Mouse (Mus musculus) liver, postnatal 0 days (tissue): ENCODE results near the gene Plagl2. TPM values are rescaled to one million over a fixed set of nuclear protein-coding genes. Genes with fewer than 3 reads are reported as not detected.

Experiments used
- ATAC-seq: fragments of 200-750 bp; cut with Nextera tagmentation; 2 replicates; pipeline ENCODE4 v1.8.0; 2017; ENCODE audit warnings: mild to moderate bottlenecking, moderate library complexity
- DNase-seq: peaks from one replicate; pipeline ENCODE4 v3.0.0-alpha.2; 2016
- H3K27ac ChIP-seq: fragments of 300-500 bp; sonication (generic); 2 replicates; pipeline ENCODE4 v1.5.1; 2014; ENCODE audit warnings: antibody characterized with exemption, moderate library complexity, mild to moderate bottlenecking, low read depth
- H3K27me3 ChIP-seq: fragments of 300-500 bp; sonication (generic); 2 replicates; pipeline ENCODE4 v1.6.1; 2014; ENCODE audit warnings: low read length, control low read depth, mixed read lengths; ENCODE audit not compliant: insufficient read depth
- H3K36me3 ChIP-seq: fragments of 300-500 bp; sonication (generic); replicated peaks from 2 replicates; pipeline ENCODE4 v1.6.1; 2014; ENCODE audit warnings: mild to moderate bottlenecking, control low read depth, low read length, moderate library complexity, mixed read lengths; ENCODE audit not compliant: insufficient read depth
- H3K4me1 ChIP-seq: fragments of 300-500 bp; sonication (generic); 2 replicates; pipeline ENCODE4 v1.6.1; 2014; ENCODE audit warnings: antibody characterized with exemption, mild to moderate bottlenecking, control low read depth; ENCODE audit not compliant: insufficient read depth
- H3K4me2 ChIP-seq: fragments of 300-500 bp; sonication (generic); 2 replicates; pipeline ENCODE4 v1.6.1; 2014; ENCODE audit warnings: low read depth, mild to moderate bottlenecking, low read length, moderate library complexity, mixed read lengths
- H3K4me3 ChIP-seq: fragments of 300-500 bp; sonication (generic); 2 replicates; pipeline ENCODE4 v1.5.1; 2014; ENCODE audit warnings: low read depth, low read length
- H3K9ac ChIP-seq: fragments of 300-500 bp; sonication (generic); replicated peaks from 2 replicates; pipeline ENCODE4 v1.6.1; 2014; ENCODE audit warnings: mild to moderate bottlenecking, moderate library complexity
- H3K9me3 ChIP-seq: fragments of 300-500 bp; sonication (generic); 2 replicates; pipeline ENCODE4 v1.6.1; 2016; ENCODE audit warnings: mild to moderate bottlenecking, control low read depth, low read length, mixed read lengths
- CTCF ChIP-seq: sonication (generic); IDR thresholded peaks from 2 replicates; pipeline ENCODE4 v1.5.1; 2016; ENCODE audit warnings: antibody characterized with exemption, low read depth
- EP300 ChIP-seq: IDR thresholded peaks from 2 replicates; pipeline ENCODE4 v1.6.1; 2016; ENCODE audit warnings: antibody characterized with exemption, low read depth, mild to moderate bottlenecking
- WGBS: fragments of 180-500 bp; shearing (Covaris S2); extraction: QIAGEN DNeasy Blood & Tissue Kit; methylation state at CpG from one replicate; pipeline ENCODE4 v1.1.7; 2014; ENCODE audit not compliant: insufficient replicate concordance; 5-methylcytosine and 5-hydroxymethylcytosine counted together
- polyA plus RNA-seq: library from polyadenylated mRNA; unstranded; fragments of >200 nt; fragmentation: Nextera tagmentation; extraction: Ambion mirVana; gene quantifications from 2 replicates; pipeline ENCODE4 v1.2.1, GENCODE M21; 2015

Plagl2 gene
- polyA plus RNA-seq, 1 experiment from 2014 or later = 4.4 TPM

GRCm38 (mm10) chr2:153211451-153211850, 29.8 kb downstream of the Plagl2 start:
- WGBS = 81% methylated on average over 5 of the region's 5 CpGs
- no peaks in the 10 kb centered on the region for H3K9me3 ChIP-seq
- H3K4me2 ChIP-seq = no peak overlapping the region
- peaks cover 29% of the 10 kb centered on the region for H3K36me3 ChIP-seq
- no peaks in the 10 kb centered on the region for H3K27me3 ChIP-seq
- ATAC-seq (no peak), DNase-seq (no peak)
- peaks cover 8% of the 10 kb centered on the region; the same call in 1 of the 2 replicates for H3K4me1 ChIP-seq
- H3K27ac ChIP-seq = no peak overlapping the region
- no peak overlapping the region for H3K9ac ChIP-seq
- TF ChIP-seq EP300 (no peak), CTCF (no peak)
- H3K4me3 ChIP-seq = no peak overlapping the region

- H3K4me3 ChIP-seq = no peak overlapping the region
- 87% methylated on average over 5 of the region's 5 CpGs for WGBS
- H3K27me3 ChIP-seq = no peaks in the 10 kb centered on the region
- DNase-seq (no peak), ATAC-seq (no peak)
- peaks cover 47% of the 10 kb centered on the region for H3K36me3 ChIP-seq
- no peak overlapping the region for H3K27ac ChIP-seq
- H3K4me2 ChIP-seq = no peak overlapping the region
- TF ChIP-seq EP300 = no peak
- no peak for TF ChIP-seq CTCF
- H3K9ac ChIP-seq = no peak overlapping the region
- no peaks in the 10 kb centered on the region for H3K4me1 ChIP-seq
- no peaks in the 10 kb centered on the region for H3K9me3 ChIP-seq
These were observed 31.9 kb downstream of the Plagl2 start for GRCm38 (mm10) chr2:153209286-153209685.

- DNase-seq = no peak
- Histone ChIP-seq H3K4me2 (no peak overlapping the region), H3K4me1 (no peaks in the 10 kb centered on the region), H3K9ac (no peak overlapping the region), H3K9me3 (no peaks in the 10 kb centered on the region), H3K27ac (no peak overlapping the region), H3K27me3 (no peaks in the 10 kb centered on the region), H3K4me3 (no peak overlapping the region), H3K36me3 (peaks cover 51% of the 10 kb centered on the region)
- no peak for ATAC-seq
- WGBS = 97% methylated on average over 2 of the region's 2 CpGs
- no peak for TF ChIP-seq EP300
- no peak for TF ChIP-seq CTCF
These were observed 33.1 kb downstream of the Plagl2 start for GRCm38 (mm10) chr2:153208149-153208548.

- Histone ChIP-seq H3K4me3 (no peak overlapping the region), H3K4me1 (no peaks in the 10 kb centered on the region), H3K27me3 (no peaks in the 10 kb centered on the region), H3K4me2 (no peak overlapping the region), H3K9me3 (no peaks in the 10 kb centered on the region), H3K27ac (no peak overlapping the region), H3K9ac (no peak overlapping the region), H3K36me3 (peaks cover 57% of the 10 kb centered on the region)
- WGBS = 79% methylated on average over 1 of the region's 1 CpGs
- DNase-seq = no peak
- ATAC-seq = no peak
- TF ChIP-seq EP300 (no peak), CTCF (no peak)
These were observed 38.5 kb downstream of the Plagl2 start for GRCm38 (mm10) chr2:153202766-153203165.

- Histone ChIP-seq H3K4me2 (no peak overlapping the region), H3K36me3 (peaks cover 58% of the 10 kb centered on the region), H3K27me3 (no peaks in the 10 kb centered on the region), H3K4me1 (no peaks in the 10 kb centered on the region), H3K27ac (no peak overlapping the region), H3K9me3 (no peaks in the 10 kb centered on the region), H3K4me3 (no peak overlapping the region), H3K9ac (no peak overlapping the region)
- DNase-seq (no peak), ATAC-seq (no peak)
- WGBS = 45% methylated on average over 2 of the region's 2 CpGs
- no peak for TF ChIP-seq EP300
- no peak for TF ChIP-seq CTCF
These were observed 42.1 kb downstream of the Plagl2 start for GRCm38 (mm10) chr2:153199114-153199513.

GRCm38 (mm10) chr2:153198485-153198884, 42.7 kb downstream of the Plagl2 start:
- peaks cover 58% of the 10 kb centered on the region for H3K36me3 ChIP-seq
- H3K27ac ChIP-seq = peak overlapping the region; percentile 40; the same call in 1 of the 2 replicates
- no peak for DNase-seq
- no peak overlapping the region for H3K4me3 ChIP-seq
- no peak overlapping the region for H3K9ac ChIP-seq
- H3K9me3 ChIP-seq = no peaks in the 10 kb centered on the region
- TF ChIP-seq EP300 (no peak), CTCF (no peak)
- H3K4me1 ChIP-seq = no peaks in the 10 kb centered on the region
- WGBS = 26% methylated on average over 5 of the region's 5 CpGs
- ATAC-seq = peak; percentile 17; the same call in 1 of the 2 replicates
- H3K4me2 ChIP-seq = no peak overlapping the region
- no peaks in the 10 kb centered on the region for H3K27me3 ChIP-seq

- DNase-seq = no peak
- Histone ChIP-seq H3K4me1 (no peaks in the 10 kb centered on the region), H3K9me3 (no peaks in the 10 kb centered on the region), H3K9ac (no peak overlapping the region), H3K27ac (no peak overlapping the region), H3K4me2 (no peak overlapping the region), H3K4me3 (no peak overlapping the region), H3K36me3 (peaks cover 73% of the 10 kb centered on the region), H3K27me3 (no peaks in the 10 kb centered on the region)
- 62% methylated on average over 3 of the region's 3 CpGs for WGBS
- no peak for ATAC-seq
- TF ChIP-seq CTCF (no peak), EP300 (no peak)
These were observed 47.0 kb downstream of the Plagl2 start for GRCm38 (mm10) chr2:153194255-153194654.
